Mouse (Mus musculus) small intestine, adult 2 months (tissue): ENCODE data around the gene Hpcal4.

ENCODE experiments used
- CTCF ChIP-seq: fragments of 200-500 bp; IDR thresholded peaks from 2 replicates; pipeline ENCODE4 v1.5.1; 2012; ENCODE audit warnings: low read depth, mild to moderate bottlenecking, control low read depth, inconsistent platforms, low read length, moderate library complexity, mixed read lengths; ENCODE audit not compliant: insufficient replicate concordance, insufficient read length; ENCODE audit errors: extremely low read depth
- POLR2A ChIP-seq: fragments of 200-500 bp; IDR thresholded peaks from 2 replicates; pipeline ENCODE4 v1.6.1; 2012; ENCODE audit warnings: low read depth, mild to moderate bottlenecking, control low read depth, inconsistent platforms, low read length, moderate library complexity

DNA sequence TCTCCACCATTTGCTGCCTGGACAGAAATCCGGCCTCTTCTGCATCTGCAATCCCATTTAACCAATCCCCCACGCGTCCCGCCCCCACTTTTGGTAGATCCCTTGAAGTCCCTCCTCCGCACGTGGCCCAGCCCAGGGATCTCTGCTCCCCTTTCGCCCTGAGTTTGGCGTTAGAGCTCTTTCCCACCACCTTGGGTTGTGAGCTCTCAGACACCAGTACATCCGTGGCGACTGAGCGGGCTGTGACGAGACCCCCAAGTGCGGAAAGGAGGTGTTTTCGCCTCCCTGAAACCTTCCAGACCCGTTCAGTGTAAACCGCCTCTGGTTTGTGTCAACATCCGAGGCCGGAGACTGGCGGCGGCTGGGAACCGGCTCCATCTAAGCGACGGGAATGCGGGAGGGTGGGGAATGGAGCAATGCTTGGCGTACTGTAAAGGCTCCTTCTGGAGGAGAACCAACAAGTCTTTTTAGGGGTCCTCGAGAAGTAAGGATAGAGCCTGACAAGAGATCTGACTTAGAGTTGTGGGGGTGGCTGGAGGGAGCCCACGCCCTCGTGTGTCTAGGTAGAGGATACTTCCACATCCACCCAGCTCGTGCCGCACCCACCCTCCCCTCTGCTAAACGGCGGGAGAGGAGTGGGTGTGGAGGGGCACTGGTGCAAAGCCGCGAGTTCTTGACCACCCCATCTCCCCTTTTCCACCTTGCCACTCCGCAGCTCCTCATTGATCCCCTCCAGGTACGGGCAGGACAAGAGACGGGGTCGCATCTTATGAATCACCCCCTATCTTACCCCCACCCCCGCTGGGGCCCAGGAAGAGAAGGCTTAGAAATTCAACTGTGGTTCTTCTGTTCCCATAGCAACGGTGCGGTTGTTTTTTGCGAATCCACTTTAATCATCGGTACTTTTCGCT lies at the start of gene Hpcal4:
- no peak for TF ChIP-seq POLR2A
- no peak for TF ChIP-seq CTCF
